Mouse (Mus musculus) CD4-positive, CD25-positive, alpha-beta regulatory T cell, adult 4 months (primary cell): ENCODE data around the gene Slc12a9. TPM values are rescaled to one million over a fixed set of nuclear protein-coding genes. Genes with fewer than 3 reads are reported as not detected.
"Not testable (repeated sequence)": the region's sequence is repeated elsewhere in the genome, so short reads cannot be mapped to it uniquely, and the experiment has no call there.

Experiments
- ATAC-seq: one replicate; pipeline ENCODE4 v1.8.0; 2017
- polyA plus RNA-seq, 2 experiments: library from polyadenylated mRNA; unstranded; fragments of 100-300 nt; shearing (Covaris generic); gene quantifications; one replicate each; pipeline ENCODE4 v1.2.1; 2017

The Slc12a9 gene
- polyA plus RNA-seq, 2 experiments from 2014 or later: 9.2 to 16.7 TPM

GRCm38 (mm10) chr5:137286655-137287031, 46.8 kb downstream of the Slc12a9 start:
- peak; percentile 36 for ATAC-seq

GRCm38 (mm10) chr5:137285986-137286385, 47.4 kb downstream of the Slc12a9 start:
- ATAC-seq: no peak

- no peak for ATAC-seq
Measured at GRCm38 (mm10) chr5:137285045-137285444, 48.4 kb downstream of the Slc12a9 start.

GRCm38 (mm10) chr5:137284411-137284810, 49.0 kb downstream of the Slc12a9 start:
- ATAC-seq: not testable (repeated sequence)

GRCm38 (mm10) chr5:137277360-137278342, 55.7 kb downstream of the Slc12a9 start:
- ATAC-seq: no peak

DNA sequence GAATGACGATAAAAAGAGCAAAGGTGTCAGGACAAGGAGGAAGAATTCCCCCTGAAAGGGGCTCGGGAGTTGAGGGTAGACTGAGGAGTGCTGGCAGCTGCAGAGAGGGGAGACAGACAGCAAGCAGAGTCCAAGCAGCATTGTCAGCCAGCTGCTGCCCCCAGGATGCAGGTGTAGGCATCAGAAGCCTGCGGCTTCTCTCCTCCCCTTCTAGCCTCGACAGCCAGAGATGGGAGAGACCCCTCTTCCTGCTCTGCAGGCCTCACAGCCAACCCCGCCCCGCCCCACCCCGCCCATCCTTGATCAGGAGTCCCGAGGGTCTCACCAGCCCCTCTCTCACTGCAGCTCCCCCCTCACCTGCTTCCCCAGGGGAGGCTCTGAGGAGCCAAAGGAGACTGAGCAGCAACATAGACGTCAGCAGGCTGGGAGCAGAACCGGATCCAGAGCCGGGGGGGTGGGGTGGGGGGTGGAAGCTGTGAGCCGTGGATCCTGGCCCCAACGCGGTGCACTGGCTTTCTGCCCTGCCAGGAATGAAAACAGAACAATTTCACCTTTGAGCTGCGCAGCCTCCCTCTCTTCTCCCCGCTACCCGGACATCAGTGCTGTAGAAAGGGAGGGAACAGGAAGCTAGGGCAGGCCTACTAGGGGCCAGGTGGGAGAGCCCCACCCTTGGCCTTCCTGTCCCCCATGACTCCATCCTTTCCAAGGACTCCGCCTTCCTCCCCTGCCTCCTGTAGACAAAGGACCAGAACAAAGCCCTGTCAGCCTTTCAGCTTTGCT, 65.1 kb downstream of the Slc12a9 start:
- peak; percentile 77 for ATAC-seq

DNA sequence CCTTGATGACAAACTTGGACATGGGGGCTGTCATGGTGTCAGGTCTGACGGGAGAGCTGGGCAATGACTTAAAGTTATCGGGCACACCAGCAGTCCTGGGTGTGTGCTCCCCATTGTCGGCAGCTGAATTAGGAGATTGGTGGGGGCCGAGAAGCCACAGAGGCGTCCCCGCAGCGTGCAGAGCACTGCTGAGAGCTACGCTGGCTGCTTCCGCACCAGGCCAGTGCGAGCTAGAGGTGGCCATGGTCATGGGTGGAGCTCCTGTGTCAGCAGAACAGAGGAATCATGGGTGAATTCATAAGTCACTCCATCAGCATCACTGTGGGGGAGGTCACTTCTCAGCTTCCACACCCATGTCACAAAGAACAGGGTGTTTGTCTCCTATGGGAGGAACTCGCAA, 68.6 kb downstream of the Slc12a9 start:
- no peak for ATAC-seq

Other genes starting within 250 kb of the Slc12a9 start
- gene Trim56, start 217.4 kb downstream of the Slc12a9 start, polyA plus RNA-seq: 10 to 100 TPM; 15.1 to 18.5 TPM
- not detected for gene Muc3, start 184.3 kb downstream of the Slc12a9 start, polyA plus RNA-seq
- gene Muc3a, start 121.2 kb downstream of the Slc12a9 start, polyA plus RNA-seq: 1 to 10 TPM; 8.0 to 9.5 TPM
- gene Ache, start 46.1 kb downstream of the Slc12a9 start, polyA plus RNA-seq: under 1 TPM in 1 of 2 experiments, not detected in 1; 0.16 TPM
- 1 to 10 TPM in 1 of 2 experiments, under 1 TPM in 1; 0.65 to 1.3 TPM for gene Ufsp1, start 39.0 kb downstream of the Slc12a9 start, polyA plus RNA-seq
- 10 to 100 TPM; 60.2 to 63.7 TPM for gene Srrt, start 25.9 kb downstream of the Slc12a9 start, polyA plus RNA-seq
- gene Trip6, start 19.2 kb downstream of the Slc12a9 start, polyA plus RNA-seq: 1 to 10 TPM; 1.0 to 1.7 TPM
- not detected for gene Ephb4, start 16.5 kb upstream of the Slc12a9 start, polyA plus RNA-seq
- gene Zan, start 143.5 kb upstream of the Slc12a9 start, polyA plus RNA-seq: under 1 TPM; 0.27 to 0.39 TPM
- gene Pop7, start 168.9 kb upstream of the Slc12a9 start, polyA plus RNA-seq: 10 to 100 TPM; 44.2 to 57.4 TPM
- gene Gigyf1, start 185.0 kb upstream of the Slc12a9 start, polyA plus RNA-seq: 10 to 100 TPM; 35.6 to 36.1 TPM
- not detected for gene Epo, start 199.6 kb upstream of the Slc12a9 start, polyA plus RNA-seq
- 10 to 100 TPM; 36.8 to 66.7 TPM for gene Gnb2, start 199.9 kb upstream of the Slc12a9 start, polyA plus RNA-seq
- gene Actl6b, start 219.9 kb upstream of the Slc12a9 start, polyA plus RNA-seq: not detected
- gene Tfr2, start 236.2 kb upstream of the Slc12a9 start, polyA plus RNA-seq: 1 to 10 TPM in 1 of 2 experiments, not detected in 1; 1.6 TPM